Mouse (Mus musculus) mesoderm, embryonic 11.5 days (tissue): ENCODE measurements around the gene Gng7.
"Not testable (repeated sequence)": the region's sequence is repeated elsewhere in the genome, so short reads cannot be mapped to it uniquely, and the experiment has no call there.

Experiments
- DNase-seq: peaks from one replicate; pipeline ENCODE4 v3.0.0-alpha.2; 2012; ENCODE audit warnings: low read depth, low spot score

Gene Gng7

GRCm38 (mm10) chr10:80995091-80995632, 19.6 kb downstream of the Gng7 start:
- DNase-seq, result peak; percentile 87

- DNase-seq, result no peak
These were observed 20.1 kb downstream of the Gng7 start for GRCm38 (mm10) chr10:80994621-80995020.

- no peak for DNase-seq
These were observed 21.5 kb downstream of the Gng7 start for GRCm38 (mm10) chr10:80993276-80993675.

- no peak for DNase-seq
These were observed 22.8 kb downstream of the Gng7 start for GRCm38 (mm10) chr10:80991945-80992344.

- DNase-seq, result no peak
These were observed 23.7 kb downstream of the Gng7 start for GRCm38 (mm10) chr10:80991007-80991406.

- DNase-seq, result no peak
These were observed 24.3 kb downstream of the Gng7 start for GRCm38 (mm10) chr10:80990406-80990805.

- DNase-seq, result not testable (repeated sequence)
These were observed 24.9 kb downstream of the Gng7 start for GRCm38 (mm10) chr10:80989854-80990253.

- DNase-seq, result no peak
These were observed 25.3 kb downstream of the Gng7 start for GRCm38 (mm10) chr10:80989446-80989845.

GRCm38 (mm10) chr10:80987709-80988441, 26.9 kb downstream of the Gng7 start:
- peak; percentile 90 for DNase-seq

GRCm38 (mm10) chr10:80986754-80987153, 28.0 kb downstream of the Gng7 start:
- DNase-seq, result no peak

GRCm38 (mm10) chr10:80985970-80986701, 28.6 kb downstream of the Gng7 start:
- no peak for DNase-seq

GRCm38 (mm10) chr10:80985241-80985969, 29.3 kb downstream of the Gng7 start:
- no peak for DNase-seq

- DNase-seq, result no peak
These were observed 30.5 kb downstream of the Gng7 start for GRCm38 (mm10) chr10:80984223-80984622.

GRCm38 (mm10) chr10:80982381-80982780, 32.4 kb downstream of the Gng7 start:
- no peak for DNase-seq

GRCm38 (mm10) chr10:80981564-80982112, 33.1 kb downstream of the Gng7 start:
- DNase-seq, result no peak

- DNase-seq, result no peak
These were observed 39.3 kb downstream of the Gng7 start for GRCm38 (mm10) chr10:80975478-80975877.

GRCm38 (mm10) chr10:80973722-80974121, 41.0 kb downstream of the Gng7 start:
- no peak for DNase-seq

GRCm38 (mm10) chr10:80972071-80972987, 42.4 kb downstream of the Gng7 start:
- peak; percentile 33 for DNase-seq

- no peak for DNase-seq
These were observed 43.2 kb downstream of the Gng7 start for GRCm38 (mm10) chr10:80971533-80971932.

GRCm38 (mm10) chr10:80970159-80970558, 44.6 kb downstream of the Gng7 start:
- DNase-seq, result no peak

- DNase-seq, result no peak
These were observed 45.4 kb downstream of the Gng7 start for GRCm38 (mm10) chr10:80969298-80969697.
